Comparison of ENCODE assay signal across 12 mouse cellular contexts in the genomic region with DNA sequence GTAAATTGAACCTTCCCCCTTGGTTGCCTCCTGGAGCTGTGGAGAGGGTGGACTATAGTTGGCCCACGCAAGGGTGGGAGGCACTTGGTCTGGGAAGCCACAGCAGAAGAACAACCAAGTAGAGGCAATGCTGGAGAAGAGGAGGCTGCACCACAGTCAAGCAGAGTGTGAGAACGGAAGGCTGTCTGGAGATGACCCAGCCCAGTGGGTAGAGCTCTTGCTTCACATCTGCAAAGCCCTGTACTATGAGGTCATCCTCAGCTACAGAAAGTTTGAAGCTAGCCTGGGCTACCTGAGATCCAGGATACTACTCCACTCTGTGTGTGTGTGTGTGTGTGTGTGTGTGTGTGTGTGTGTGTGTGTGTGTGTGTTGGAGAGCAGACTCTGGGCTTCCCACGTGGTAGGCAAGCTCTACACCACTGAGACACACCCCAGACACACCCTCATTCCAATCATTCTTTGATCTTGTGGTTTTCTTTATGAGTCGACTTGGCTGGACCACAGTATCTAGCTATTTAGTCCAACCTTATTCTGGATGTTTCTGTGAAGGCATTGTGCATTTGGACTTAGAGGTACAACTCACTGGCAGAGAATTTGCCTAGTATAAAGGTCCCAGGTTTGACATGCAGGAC.
DNase-seq lines count a peak whose midpoint lies in the region; ATAC-seq and TF ChIP-seq lines count a peak whose summit lies in the region.
"Had no signal": no experiment of that assay in that cellular context is flagged by ENCODE, and none has a peak within 500 bp of the region (broad histone marks: within the 10 kb centered on the region; RNA-seq: fewer than 3 reads in every experiment).

No protein-coding gene starts in this region.

- no peak overlapping the region for H3K4me3 ChIP-seq in C2C12 (ENCODE audit: insufficient read depth, poor library complexity, severe bottlenecking)
- H3K4me3 ChIP-seq in neural tube, embryonic 15.5 days (replicated peaks): no peak overlapping the region
- H3K4me3 ChIP-seq: forebrain, embryonic 12.5 days had no signal

- H3K27ac ChIP-seq in neural tube, embryonic 15.5 days (replicated peaks): no peak overlapping the region
- H3K27ac ChIP-seq: forebrain, embryonic 12.5 days had no signal

- no peak overlapping the region for H3K4me2 ChIP-seq in neural tube, embryonic 15.5 days
- H3K4me2 ChIP-seq: forebrain, embryonic 12.5 days had no signal

- DNase-seq in ES-CJ7 (ENCODE audit: low read depth, low spot score): peak; percentile 95
- DNase-seq in induced T-regulatory cell, adult 2 months (ENCODE audit: low read depth): peak; percentile 18
- no peak for DNase-seq in adipocyte (ENCODE audit: low spot score)
- DNase-seq in adrenal gland, postnatal 36 days: no peak
- DNase-seq: cerebellum, adult 18-20 months; heart, postnatal 36 days; kidney, postnatal 4 days had no signal

- H3K36me3 ChIP-seq in C2C12 (ENCODE audit: control insufficient read depth, insufficient read depth): no peaks in the 10 kb centered on the region
- H3K36me3 ChIP-seq in neural tube, embryonic 15.5 days: no peaks in the 10 kb centered on the region
- H3K36me3 ChIP-seq: forebrain, embryonic 12.5 days had no signal

- H3K9ac ChIP-seq in neural tube, embryonic 15.5 days (replicated peaks): no peak overlapping the region
- H3K9ac ChIP-seq: forebrain, embryonic 12.5 days had no signal

- no peaks in the 10 kb centered on the region for H3K79me3 ChIP-seq in C2C12 (ENCODE audit: low read depth)

- no peaks in the 10 kb centered on the region for H3K9me3 ChIP-seq in neural tube, embryonic 15.5 days (replicated peaks)
- H3K9me3 ChIP-seq: forebrain, embryonic 12.5 days had no signal

- 59% methylated on average over 3 of the region's 4 CpGs for WGBS in neural tube, embryonic 15.5 days

- TF ChIP-seq CTCF in C2C12 (IDR thresholded peaks at IDR 0.05; ENCODE audit: control insufficient read depth, insufficient read depth, insufficient read length): no peak

- no peaks in the 10 kb centered on the region for H3K79me2 ChIP-seq in C2C12 (ENCODE audit: control insufficient read depth, insufficient read depth)

- H3K27me3 ChIP-seq in C2C12 (ENCODE audit: control insufficient read depth, insufficient read depth, insufficient read length): no peaks in the 10 kb centered on the region
- 0 out of 2 replicates have a peak, but pooled peaks cover 3% of the 10 kb centered on the region for H3K27me3 ChIP-seq in neural tube, embryonic 15.5 days (replicated peaks)

- ATAC-seq in megakaryocyte progenitor cell, adult 5-6 weeks (replicated peaks; ENCODE audit: poor library complexity): peak; percentile 37
- no peak for ATAC-seq in neural tube, embryonic 15.5 days (ENCODE audit: low FRiP score)
- ATAC-seq: inflammation-experienced regulatory T-cells, adult 6 months had no signal

- H3K4me1 ChIP-seq in neural tube, embryonic 15.5 days: peaks cover 3% of the 10 kb centered on the region; the same call in 1 of the 2 replicates

- no peak overlapping the region for H3ac ChIP-seq in C2C12 (ENCODE audit: control insufficient read depth, insufficient read length, low read depth)

TF ChIP-seq in C2C12, 6 proteins besides CTCF, POLR2A, EP300 and RAD21:
- TF ChIP-seq FOSL1 (IDR thresholded peaks at IDR 0.05; ENCODE audit: insufficient read depth, low read length, poor library complexity, severe bottlenecking) (no peak), USF1 (IDR thresholded peaks at IDR 0.05; ENCODE audit: low read depth) (no peak), MAX (IDR thresholded peaks at IDR 0.05) (peak; percentile 57), MYOG (IDR thresholded peaks at IDR 0.05; ENCODE audit: control insufficient read depth, extremely low read depth, insufficient read length) (no peak)

Comparison
In these comparisons a context has a peak if more than half of its experiments do, and no peak if none do; other contexts are left out.
1. DNase-seq: peak in ES-CJ7 (single experiment) and induced T-regulatory cell, adult 2 months (single experiment); none in adipocyte (single experiment) and adrenal gland, postnatal 36 days (0 of 2).